Mouse (Mus musculus) limb, embryonic 10.5 days (tissue): ENCODE measurements around the gene Gm4131. TPM values are rescaled to one million over a fixed set of nuclear protein-coding genes. Genes with fewer than 3 reads are reported as not detected.
A peak's percentile ranks its signal among the peaks of the same experiment; 100 is the strongest.

Experiments used
- DNase-seq: peaks from one replicate; pipeline ENCODE4 v3.0.0-alpha.2; 2017; ENCODE audit warnings: low spot score
- H3K27ac ChIP-seq: fragments of 300-500 bp; sonication (generic); 2 replicates; pipeline ENCODE4 v1.5.1; 2016; ENCODE audit warnings: mild to moderate bottlenecking
- H3K27me3 ChIP-seq: fragments of 300-500 bp; sonication (generic); 2 replicates; pipeline ENCODE4 v1.6.1; 2016; ENCODE audit warnings: low read depth, mild to moderate bottlenecking; ENCODE audit not compliant: poor library complexity, severe bottlenecking
- H3K36me3 ChIP-seq: fragments of 300-500 bp; sonication (generic); 2 replicates; pipeline ENCODE4 v1.6.1; 2016; ENCODE audit warnings: mild to moderate bottlenecking, moderate library complexity
- H3K4me1 ChIP-seq: fragments of 300-500 bp; sonication (generic); 2 replicates; pipeline ENCODE4 v1.6.1; 2016
- H3K4me3 ChIP-seq: fragments of 300-500 bp; sonication (generic); 2 replicates; pipeline ENCODE4 v1.5.1; 2016; ENCODE audit warnings: mild to moderate bottlenecking, moderate library complexity
- H3K9me3 ChIP-seq: fragments of 300-500 bp; sonication (generic); replicated peaks from 2 replicates; pipeline ENCODE4 v1.6.1; 2016; ENCODE audit warnings: mild to moderate bottlenecking
- WGBS: fragments of 180-500 bp; shearing (Covaris S2); methylation state at CpG from one replicate; pipeline ENCODE4 v1.1.7; 2016; 5-methylcytosine and 5-hydroxymethylcytosine counted together
- polyA plus RNA-seq: library from polyadenylated mRNA; unstranded; fragments of >200 nt; fragmentation: Nextera tagmentation; extraction: Ambion mirVana; gene quantifications from 2 replicates; pipeline ENCODE4 v1.2.1, GENCODE M21; 2016

Gm4131 gene
- polyA plus RNA-seq, 1 experiment from 2014 or later = not detected

- Histone ChIP-seq H3K9me3 (no peaks in the 10 kb centered on the region), H3K27me3 (no peaks in the 10 kb centered on the region), H3K4me1 (peaks cover 11% of the 10 kb centered on the region), H3K36me3 (no peaks in the 10 kb centered on the region), H3K27ac (no peak overlapping the region), H3K4me3 (no peak overlapping the region)
- WGBS = 90% methylated on average over 1 of the region's 1 CpGs
- no peak for DNase-seq
Observed at GRCm38 (mm10) chr14:62450706-62451105, 116.0 kb downstream of the Gm4131 start.

GRCm38 (mm10) chr14:62447214-62447548 lies 119.5 kb downstream of the Gm4131 start:
- H3K4me3 ChIP-seq = no peak overlapping the region
- H3K27me3 ChIP-seq = no peaks in the 10 kb centered on the region
- H3K36me3 ChIP-seq = no peaks in the 10 kb centered on the region
- H3K27ac ChIP-seq = no peak overlapping the region
- H3K4me1 ChIP-seq = peaks cover 25% of the 10 kb centered on the region
- DNase-seq = no peak
- H3K9me3 ChIP-seq = no peaks in the 10 kb centered on the region
- 85% methylated on average over 3 of the region's 3 CpGs for WGBS

- H3K27ac ChIP-seq = peak overlapping the region; percentile 17; the same call in 1 of the 2 replicates
- H3K36me3 ChIP-seq = no peaks in the 10 kb centered on the region
- no peaks in the 10 kb centered on the region for H3K9me3 ChIP-seq
- H3K4me1 ChIP-seq = peaks cover 25% of the 10 kb centered on the region
- no peak for DNase-seq
- H3K4me3 ChIP-seq = no peak overlapping the region
- no peaks in the 10 kb centered on the region for H3K27me3 ChIP-seq
- 50% methylated on average over 7 of the region's 7 CpGs for WGBS
Observed at GRCm38 (mm10) chr14:62446385-62447213, 120.1 kb downstream of the Gm4131 start.

- Histone ChIP-seq H3K4me1 (peaks cover 25% of the 10 kb centered on the region), H3K27ac (no peak overlapping the region), H3K9me3 (no peaks in the 10 kb centered on the region), H3K4me3 (no peak overlapping the region), H3K27me3 (no peaks in the 10 kb centered on the region), H3K36me3 (no peaks in the 10 kb centered on the region)
- no peak for DNase-seq
- 48% methylated on average over 6 of the region's 6 CpGs for WGBS
Observed at GRCm38 (mm10) chr14:62443840-62444430, 122.8 kb downstream of the Gm4131 start.

- no peak for DNase-seq
Observed at GRCm38 (mm10) chr14:62442971-62443370, 123.8 kb downstream of the Gm4131 start.

GRCm38 (mm10) chr14:62440036-62440435 lies 126.7 kb downstream of the Gm4131 start:
- no peak for DNase-seq
- H3K27me3 ChIP-seq = no peaks in the 10 kb centered on the region

More at GRCm38 (mm10) chr14:62442971-62443370, 123.8 kb downstream of the Gm4131 start:
- Histone ChIP-seq H3K9me3 (no peaks in the 10 kb centered on the region), H3K36me3 (no peaks in the 10 kb centered on the region), H3K4me3 (no peak overlapping the region), H3K27ac (no peak overlapping the region), H3K4me1 (peaks cover 25% of the 10 kb centered on the region), H3K27me3 (no peaks in the 10 kb centered on the region)
- 94% methylated on average over 1 of the region's 1 CpGs for WGBS

GRCm38 (mm10) chr14:62438236-62438635 lies 128.5 kb downstream of the Gm4131 start:
- Histone ChIP-seq H3K27ac (no peak overlapping the region), H3K4me1 (peaks cover under 1% of the 10 kb centered on the region; the same call in 1 of the 2 replicates), H3K36me3 (no peaks in the 10 kb centered on the region), H3K4me3 (no peak overlapping the region), H3K27me3 (no peaks in the 10 kb centered on the region), H3K9me3 (no peaks in the 10 kb centered on the region)
- DNase-seq = no peak
- 67% methylated on average over 4 of the region's 4 CpGs for WGBS

More at GRCm38 (mm10) chr14:62440036-62440435, 126.7 kb downstream of the Gm4131 start:
- H3K27ac ChIP-seq = no peak overlapping the region
- H3K36me3 ChIP-seq = no peaks in the 10 kb centered on the region
- no peaks in the 10 kb centered on the region for H3K9me3 ChIP-seq
- H3K4me1 ChIP-seq = peaks cover 12% of the 10 kb centered on the region
- no peak overlapping the region for H3K4me3 ChIP-seq

- Histone ChIP-seq H3K27me3 (no peaks in the 10 kb centered on the region), H3K27ac (no peak overlapping the region), H3K4me1 (no peaks in the 10 kb centered on the region), H3K9me3 (no peaks in the 10 kb centered on the region), H3K4me3 (no peak overlapping the region), H3K36me3 (no peaks in the 10 kb centered on the region)
- no peak for DNase-seq
- WGBS = 90% methylated on average over 2 of the region's 2 CpGs
Observed at GRCm38 (mm10) chr14:62437806-62438205, 128.9 kb downstream of the Gm4131 start.

GRCm38 (mm10) chr14:62425277-62425691 lies 141.4 kb downstream of the Gm4131 start:
- Histone ChIP-seq H3K4me1 (peaks cover 3% of the 10 kb centered on the region; the same call in 1 of the 2 replicates), H3K4me3 (no peak overlapping the region), H3K36me3 (no peaks in the 10 kb centered on the region), H3K9me3 (no peaks in the 10 kb centered on the region), H3K27ac (no peak overlapping the region), H3K27me3 (no peaks in the 10 kb centered on the region)
- DNase-seq = no peak
- 94% methylated on average over 2 of the region's 2 CpGs for WGBS

GRCm38 (mm10) chr14:62422265-62422664 lies 144.5 kb downstream of the Gm4131 start:
- H3K9me3 ChIP-seq = no peaks in the 10 kb centered on the region
- no peaks in the 10 kb centered on the region for H3K27me3 ChIP-seq
- WGBS = 87% methylated on average over 4 of the region's 4 CpGs
- H3K4me3 ChIP-seq = no peak overlapping the region
- H3K4me1 ChIP-seq = peaks cover 3% of the 10 kb centered on the region; the same call in 1 of the 2 replicates
- DNase-seq = no peak
- H3K36me3 ChIP-seq = no peaks in the 10 kb centered on the region
- H3K27ac ChIP-seq = no peak overlapping the region

- DNase-seq = no peak
- Histone ChIP-seq H3K27ac (no peak overlapping the region), H3K27me3 (no peaks in the 10 kb centered on the region), H3K4me1 (peaks cover 17% of the 10 kb centered on the region), H3K36me3 (no peaks in the 10 kb centered on the region), H3K9me3 (no peaks in the 10 kb centered on the region), H3K4me3 (no peak overlapping the region)
- 87% methylated on average over 3 of the region's 3 CpGs for WGBS
Observed at GRCm38 (mm10) chr14:62417501-62417900, 149.2 kb downstream of the Gm4131 start.

- no peaks in the 10 kb centered on the region for H3K27me3 ChIP-seq
- 78% methylated on average over 1 of the region's 1 CpGs for WGBS
- H3K36me3 ChIP-seq = no peaks in the 10 kb centered on the region
- H3K27ac ChIP-seq = no peak overlapping the region
- DNase-seq = no peak
- H3K4me3 ChIP-seq = no peak overlapping the region
- H3K4me1 ChIP-seq = peaks cover 17% of the 10 kb centered on the region
- no peaks in the 10 kb centered on the region for H3K9me3 ChIP-seq
Observed at GRCm38 (mm10) chr14:62416742-62417134, 150.0 kb downstream of the Gm4131 start.

GRCm38 (mm10) chr14:62416007-62416741 lies 150.5 kb downstream of the Gm4131 start:
- Histone ChIP-seq H3K27me3 (no peaks in the 10 kb centered on the region), H3K27ac (no peak overlapping the region), H3K4me3 (no peak overlapping the region), H3K9me3 (no peaks in the 10 kb centered on the region), H3K4me1 (peaks cover 17% of the 10 kb centered on the region), H3K36me3 (no peaks in the 10 kb centered on the region)
- no peak for DNase-seq
- WGBS = 67% methylated on average over 7 of the region's 7 CpGs
